Mouse (Mus musculus): ENCODE data around the gene E4f1.

Gene E4f1

GRCm38 (mm10) chr17:24469910-24470602, at the start of gene E4f1, which contains the start of gene Pgp:
TSS of gene E4f1 (minus strand) at chr17:24470313.
TSS of gene Pgp (plus strand) at chr17:24470392.
- peak; percentile 97 to 98 for DNase-seq (ENCODE audit: low spot score in 2 of 2)

- DNase-seq (ENCODE audit: low spot score in 2 of 2), result no peak
Observed at GRCm38 (mm10) chr17:24514270-24515257, 44.5 kb upstream of the E4f1 start.

GRCm38 (mm10) chr17:24513609-24514008, 43.5 kb upstream of the E4f1 start:
- DNase-seq (ENCODE audit: low spot score in 2 of 2), result peak in 1 of 2 experiments; percentile 18

GRCm38 (mm10) chr17:24507806-24508460, 37.8 kb upstream of the E4f1 start:
- DNase-seq (ENCODE audit: low spot score in 2 of 2), result no peak

- DNase-seq (ENCODE audit: low spot score in 2 of 2), result no peak
Observed at GRCm38 (mm10) chr17:24507129-24507664, 37.1 kb upstream of the E4f1 start.

- DNase-seq (ENCODE audit: low spot score in 2 of 2), result no peak
Observed at GRCm38 (mm10) chr17:24506332-24507070, 36.4 kb upstream of the E4f1 start.

- DNase-seq (ENCODE audit: low spot score in 2 of 2), result no peak
Observed at GRCm38 (mm10) chr17:24505286-24505955, 35.3 kb upstream of the E4f1 start.

- DNase-seq (ENCODE audit: low spot score in 2 of 2), result no peak
Observed at GRCm38 (mm10) chr17:24504085-24504484, 34.0 kb upstream of the E4f1 start.

GRCm38 (mm10) chr17:24502208-24502607, 32.1 kb upstream of the E4f1 start:
- DNase-seq (ENCODE audit: low spot score in 2 of 2), result no peak

- no peak for DNase-seq (ENCODE audit: low spot score in 2 of 2)
Observed at GRCm38 (mm10) chr17:24496026-24496425, 25.9 kb upstream of the E4f1 start.

- DNase-seq (ENCODE audit: low spot score in 2 of 2), result no peak
Observed at GRCm38 (mm10) chr17:24495443-24495842, 25.3 kb upstream of the E4f1 start.

GRCm38 (mm10) chr17:24494627-24495335, 24.7 kb upstream of the E4f1 start:
- DNase-seq (ENCODE audit: low spot score in 2 of 2), result peak in 1 of 2 experiments; percentile 57

- no peak for DNase-seq (ENCODE audit: low spot score in 2 of 2)
Observed at GRCm38 (mm10) chr17:24490399-24490798, 20.3 kb upstream of the E4f1 start.

GRCm38 (mm10) chr17:24489265-24490030, 19.3 kb upstream of the E4f1 start:
- DNase-seq (ENCODE audit: low spot score in 2 of 2), result no peak

- peak in 1 of 2 experiments; percentile 29 for DNase-seq (ENCODE audit: low spot score in 2 of 2)
Observed at GRCm38 (mm10) chr17:24488662-24489264, 18.6 kb upstream of the E4f1 start.

GRCm38 (mm10) chr17:24488186-24488661, 18.1 kb upstream of the E4f1 start, which contains the start of gene Caskin1:
TSS of gene Caskin1 (plus strand) at chr17:24488601.
- no peak for DNase-seq (ENCODE audit: low spot score in 2 of 2)

- DNase-seq (ENCODE audit: low spot score in 2 of 2), result peak; percentile 20 to 36
Observed at GRCm38 (mm10) chr17:24485090-24485860, 15.2 kb upstream of the E4f1 start.

GRCm38 (mm10) chr17:24483495-24483894, 13.4 kb upstream of the E4f1 start:
- no peak for DNase-seq (ENCODE audit: low spot score in 2 of 2)
